Mouse (Mus musculus) neural tube, embryonic 12.5 days (tissue): ENCODE data around the gene Phactr1. TPM values are rescaled to one million over a fixed set of nuclear protein-coding genes. Genes with fewer than 3 reads are reported as not detected.

Experiments used
- ATAC-seq: fragments of 200-750 bp; cut with Nextera tagmentation; 2 replicates; pipeline ENCODE4 v1.8.0; 2017; ENCODE audit warnings: low read depth, mild to moderate bottlenecking, moderate TSS enrichment, moderate library complexity; ENCODE audit not compliant: low FRiP score
- H3K27ac ChIP-seq: fragments of 300-500 bp; sonication (generic); 2 replicates; pipeline ENCODE4 v1.5.1; 2016
- H3K27me3 ChIP-seq: fragments of 300-500 bp; sonication (generic); replicated peaks from 2 replicates; pipeline ENCODE4 v1.6.1; 2016; ENCODE audit warnings: mild to moderate bottlenecking
- H3K36me3 ChIP-seq: fragments of 300-500 bp; sonication (generic); 2 replicates; pipeline ENCODE4 v1.6.1; 2016; ENCODE audit warnings: mild to moderate bottlenecking
- H3K4me1 ChIP-seq: fragments of 300-500 bp; sonication (generic); 2 replicates; pipeline ENCODE4 v1.6.1; 2016
- H3K4me2 ChIP-seq: fragments of 300-500 bp; sonication (generic); replicated peaks from 2 replicates; pipeline ENCODE4 v1.6.1; 2016; ENCODE audit warnings: mild to moderate bottlenecking
- H3K4me3 ChIP-seq: fragments of 300-500 bp; sonication (generic); 2 replicates; pipeline ENCODE4 v1.5.1; 2016
- H3K9ac ChIP-seq: fragments of 300-500 bp; sonication (generic); 2 replicates; pipeline ENCODE4 v1.6.1; 2016; ENCODE audit warnings: mild to moderate bottlenecking
- H3K9me3 ChIP-seq: fragments of 300-500 bp; sonication (generic); 2 replicates; pipeline ENCODE4 v1.6.1; 2016; ENCODE audit warnings: mild to moderate bottlenecking
- WGBS: fragments of 180-500 bp; shearing (Covaris S2); methylation state at CpG from one replicate; pipeline ENCODE4 v1.1.7; 2016; 5-methylcytosine and 5-hydroxymethylcytosine counted together
- polyA plus RNA-seq: library from polyadenylated mRNA; unstranded; fragments of >200 nt; fragmentation: Nextera tagmentation; extraction: Ambion mirVana; gene quantifications from 2 replicates; pipeline ENCODE4 v1.2.1, GENCODE M21; 2016

Gene Phactr1
- polyA plus RNA-seq, 1 experiment from 2014 or later = 47.5 TPM

- H3K4me3 ChIP-seq = no peak overlapping the region
- no peaks in the 10 kb centered on the region for H3K27me3 ChIP-seq
- no peaks in the 10 kb centered on the region for H3K4me1 ChIP-seq
- peaks cover 8% of the 10 kb centered on the region; the same call in 1 of the 2 replicates for H3K36me3 ChIP-seq
- no peak overlapping the region for H3K27ac ChIP-seq
- WGBS = 71% methylated on average over 6 of the region's 6 CpGs
- no peak overlapping the region for H3K9ac ChIP-seq
- ATAC-seq = no peak
- H3K9me3 ChIP-seq = no peaks in the 10 kb centered on the region
- H3K4me2 ChIP-seq = no peak overlapping the region
Measured at GRCm38 (mm10) chr13:43130161-43130560, 449.7 kb downstream of the Phactr1 start.

GRCm38 (mm10) chr13:43131741-43132191 is 451.3 kb downstream of the Phactr1 start:
- H3K9me3 ChIP-seq = no peaks in the 10 kb centered on the region
- H3K36me3 ChIP-seq = peaks cover 13% of the 10 kb centered on the region; the same call in 1 of the 2 replicates
- 72% methylated on average over 10 of the region's 10 CpGs for WGBS
- H3K4me2 ChIP-seq = no peak overlapping the region
- no peak overlapping the region for H3K27ac ChIP-seq
- no peak for ATAC-seq
- H3K4me1 ChIP-seq = no peaks in the 10 kb centered on the region
- H3K4me3 ChIP-seq = no peak overlapping the region
- H3K9ac ChIP-seq = no peak overlapping the region
- no peaks in the 10 kb centered on the region for H3K27me3 ChIP-seq

- H3K4me2 ChIP-seq = no peak overlapping the region
- peaks cover 13% of the 10 kb centered on the region; the same call in 1 of the 2 replicates for H3K36me3 ChIP-seq
- no peak for ATAC-seq
- WGBS = 83% methylated on average over 9 of the region's 9 CpGs
- no peaks in the 10 kb centered on the region for H3K27me3 ChIP-seq
- no peak overlapping the region for H3K4me3 ChIP-seq
- no peak overlapping the region for H3K27ac ChIP-seq
- no peaks in the 10 kb centered on the region for H3K9me3 ChIP-seq
- H3K9ac ChIP-seq = no peak overlapping the region
- H3K4me1 ChIP-seq = no peaks in the 10 kb centered on the region
Measured at GRCm38 (mm10) chr13:43132859-43133258, 452.4 kb downstream of the Phactr1 start.

- no peak overlapping the region for H3K27ac ChIP-seq
- no peaks in the 10 kb centered on the region for H3K27me3 ChIP-seq
- 81% methylated on average over 7 of the region's 7 CpGs for WGBS
- no peak for ATAC-seq
- no peak overlapping the region for H3K4me3 ChIP-seq
- no peak overlapping the region for H3K9ac ChIP-seq
- H3K9me3 ChIP-seq = no peaks in the 10 kb centered on the region
- no peaks in the 10 kb centered on the region for H3K4me1 ChIP-seq
- H3K4me2 ChIP-seq = no peak overlapping the region
- peaks cover 13% of the 10 kb centered on the region; the same call in 1 of the 2 replicates for H3K36me3 ChIP-seq
Measured at GRCm38 (mm10) chr13:43133400-43133799, 453.0 kb downstream of the Phactr1 start.

GRCm38 (mm10) chr13:43134468-43134867 is 454.0 kb downstream of the Phactr1 start:
- no peak overlapping the region for H3K27ac ChIP-seq
- H3K4me1 ChIP-seq = no peaks in the 10 kb centered on the region
- H3K36me3 ChIP-seq = peaks cover 13% of the 10 kb centered on the region; the same call in 1 of the 2 replicates
- ATAC-seq = no peak
- H3K27me3 ChIP-seq = no peaks in the 10 kb centered on the region
- no peak overlapping the region for H3K4me3 ChIP-seq
- no peaks in the 10 kb centered on the region for H3K9me3 ChIP-seq
- H3K4me2 ChIP-seq = no peak overlapping the region
- 86% methylated on average over 4 of the region's 4 CpGs for WGBS
- H3K9ac ChIP-seq = no peak overlapping the region

- H3K4me2 ChIP-seq = no peak overlapping the region
Measured at GRCm38 (mm10) chr13:43144720-43145418, 464.4 kb downstream of the Phactr1 start.

GRCm38 (mm10) chr13:43146515-43147258 is 466.3 kb downstream of the Phactr1 start:
- no peak overlapping the region for H3K4me2 ChIP-seq
- peaks cover 8% of the 10 kb centered on the region for H3K36me3 ChIP-seq
- 48% methylated on average over 8 of the region's 8 CpGs for WGBS
- H3K27me3 ChIP-seq = no peaks in the 10 kb centered on the region
- no peak overlapping the region for H3K9ac ChIP-seq
- H3K4me1 ChIP-seq = no peaks in the 10 kb centered on the region
- no peak overlapping the region for H3K4me3 ChIP-seq
- ATAC-seq = no peak
- H3K27ac ChIP-seq = no peak overlapping the region
- no peaks in the 10 kb centered on the region for H3K9me3 ChIP-seq

More at GRCm38 (mm10) chr13:43144720-43145418, 464.4 kb downstream of the Phactr1 start:
- no peak overlapping the region for H3K4me3 ChIP-seq
- no peaks in the 10 kb centered on the region for H3K4me1 ChIP-seq
- H3K9me3 ChIP-seq = no peaks in the 10 kb centered on the region
- H3K27ac ChIP-seq = no peak overlapping the region
- no peak overlapping the region for H3K9ac ChIP-seq
- no peaks in the 10 kb centered on the region for H3K27me3 ChIP-seq
- WGBS = 83% methylated on average over 7 of the region's 7 CpGs
- ATAC-seq = no peak
- no peaks in the 10 kb centered on the region for H3K36me3 ChIP-seq

GRCm38 (mm10) chr13:43148692-43149091 is 468.3 kb downstream of the Phactr1 start:
- Histone ChIP-seq H3K4me2 (no peak overlapping the region), H3K4me1 (no peaks in the 10 kb centered on the region), H3K9ac (no peak overlapping the region), H3K9me3 (no peaks in the 10 kb centered on the region), H3K27ac (no peak overlapping the region), H3K27me3 (no peaks in the 10 kb centered on the region), H3K4me3 (no peak overlapping the region), H3K36me3 (peaks cover 18% of the 10 kb centered on the region)
- WGBS = 84% methylated on average over 4 of the region's 4 CpGs
- no peak for ATAC-seq

GRCm38 (mm10) chr13:43149661-43150060 is 469.2 kb downstream of the Phactr1 start:
- no peak overlapping the region for H3K4me3 ChIP-seq
- H3K27ac ChIP-seq = no peak overlapping the region
- H3K36me3 ChIP-seq = peaks cover 26% of the 10 kb centered on the region
- no peaks in the 10 kb centered on the region for H3K9me3 ChIP-seq
- no peak for ATAC-seq
- no peak overlapping the region for H3K4me2 ChIP-seq
- no peaks in the 10 kb centered on the region for H3K27me3 ChIP-seq
- no peaks in the 10 kb centered on the region for H3K4me1 ChIP-seq
- WGBS = 79% methylated on average over 3 of the region's 3 CpGs
- H3K9ac ChIP-seq = no peak overlapping the region

- Histone ChIP-seq H3K4me3 (no peak overlapping the region), H3K4me2 (no peak overlapping the region), H3K27me3 (no peaks in the 10 kb centered on the region), H3K36me3 (peaks cover 29% of the 10 kb centered on the region), H3K4me1 (no peaks in the 10 kb centered on the region), H3K27ac (no peak overlapping the region), H3K9me3 (no peaks in the 10 kb centered on the region), H3K9ac (no peak overlapping the region)
- no peak for ATAC-seq
- 91% methylated on average over 14 of the region's 14 CpGs for WGBS
Measured at GRCm38 (mm10) chr13:43152005-43152520, 471.6 kb downstream of the Phactr1 start.

- H3K4me1 ChIP-seq = no peaks in the 10 kb centered on the region
- H3K9ac ChIP-seq = no peak overlapping the region
- no peak overlapping the region for H3K4me2 ChIP-seq
- H3K27ac ChIP-seq = no peak overlapping the region
- 54% methylated on average over 5 of the region's 5 CpGs for WGBS
- no peak overlapping the region for H3K4me3 ChIP-seq
- no peak for ATAC-seq
- H3K9me3 ChIP-seq = no peaks in the 10 kb centered on the region
- H3K27me3 ChIP-seq = no peaks in the 10 kb centered on the region
- peaks cover 21% of the 10 kb centered on the region for H3K36me3 ChIP-seq
Measured at GRCm38 (mm10) chr13:43157370-43157769, 476.9 kb downstream of the Phactr1 start.

GRCm38 (mm10) chr13:43158281-43158680 is 477.9 kb downstream of the Phactr1 start:
- 0 out of 2 replicates have a peak, but pooled peaks have one; percentile 25 for ATAC-seq

More at GRCm38 (mm10) chr13:43158281-43158680, 477.9 kb downstream of the Phactr1 start:
- Histone ChIP-seq H3K4me3 (no peak overlapping the region), H3K27ac (0 out of 2 replicates have a peak overlapping the region, but pooled peaks have one; percentile 8), H3K27me3 (no peaks in the 10 kb centered on the region), H3K9me3 (no peaks in the 10 kb centered on the region), H3K4me1 (no peaks in the 10 kb centered on the region), H3K36me3 (peaks cover 22% of the 10 kb centered on the region), H3K4me2 (no peak overlapping the region), H3K9ac (no peak overlapping the region)
- 29% methylated on average over 5 of the region's 5 CpGs for WGBS
